Mouse (Mus musculus): ENCODE measurements around the gene Omt2a.
"Not testable (repeated sequence)": the region's sequence is repeated elsewhere in the genome, so short reads cannot be mapped to it uniquely, and the experiment has no call there.

- not testable (repeated sequence) for TF ChIP-seq CTCF (IDR thresholded peaks at IDR 0.05; ENCODE audit: borderline replicate concordance, control insufficient read depth, extremely low read depth, insufficient read depth, low read length, poor library complexity); POLR2A (IDR thresholded peaks at IDR 0.05; ENCODE audit: control insufficient read depth, extremely low read depth, insufficient read depth, low read length, poor library complexity)
These were observed 27.9 kb upstream of the Omt2a start for GRCm38 (mm10) chr9:78342494-78342893.
